Comparison of ENCODE assay signal across 21 mouse cellular contexts in genomic region chr5:8215841-8216240, GRCm38 (mm10).
"Had no signal": no experiment of that assay in that cellular context is flagged by ENCODE, and none has a peak within 500 bp of the region (broad histone marks: within the 10 kb centered on the region; RNA-seq: fewer than 3 reads in every experiment).

No protein-coding gene starts in this region.

- ATAC-seq: liver, postnatal 0 days; lung, postnatal 0 days; midbrain, embryonic 15.5 days had no signal

- H3K27ac ChIP-seq: limb, embryonic 12.5 days; limb, embryonic 15.5 days; liver, embryonic 14.5 days; macrophage; midbrain, embryonic 12.5 days; midbrain, embryonic 15.5 days; neural tube, embryonic 12.5 days; neural tube, embryonic 15.5 days had no signal

- H3K9me3 ChIP-seq: limb, embryonic 12.5 days; limb, embryonic 15.5 days; midbrain, embryonic 12.5 days; midbrain, embryonic 15.5 days; neural tube, embryonic 12.5 days; neural tube, embryonic 15.5 days had no signal

- H3K4me2 ChIP-seq: limb, embryonic 12.5 days; limb, embryonic 15.5 days; liver, embryonic 11.5 days; lung, embryonic 14.5 days; midbrain, embryonic 12.5 days; midbrain, embryonic 15.5 days; neural tube, embryonic 12.5 days; neural tube, embryonic 15.5 days had no signal

- H3K9ac ChIP-seq: limb, embryonic 12.5 days; limb, embryonic 15.5 days; liver, embryonic 14.5 days; liver, postnatal 0 days; lung, embryonic 14.5 days; midbrain, embryonic 12.5 days; midbrain, embryonic 15.5 days; neural tube, embryonic 12.5 days; neural tube, embryonic 15.5 days had no signal

- H3K4me1 ChIP-seq: limb, embryonic 12.5 days; limb, embryonic 15.5 days; midbrain, embryonic 12.5 days; midbrain, embryonic 15.5 days; neural tube, embryonic 12.5 days; neural tube, embryonic 15.5 days had no signal

- H3K36me3 ChIP-seq: limb, embryonic 12.5 days; limb, embryonic 15.5 days; midbrain, embryonic 12.5 days; midbrain, embryonic 15.5 days; neural tube, embryonic 12.5 days; neural tube, embryonic 15.5 days had no signal

- H3K4me3 ChIP-seq: limb, embryonic 12.5 days; limb, embryonic 15.5 days; midbrain, embryonic 12.5 days; midbrain, embryonic 15.5 days; neural tube, embryonic 12.5 days; neural tube, embryonic 15.5 days had no signal

- DNase-seq: kidney, postnatal 14 days; kidney, postnatal 4 days; left cerebral cortex, postnatal 4 days; liver, postnatal 0 days; lung, embryonic 14.5 days; right cerebral cortex, adult 18-20 months; right cerebral cortex, postnatal 14 days; right cerebral cortex, postnatal 4 days; spleen, adult 18-20 months; thymus, adult 18-20 months; thymus, postnatal 36 days had no signal

- H3K27me3 ChIP-seq: limb, embryonic 12.5 days; limb, embryonic 15.5 days; midbrain, embryonic 12.5 days; midbrain, embryonic 15.5 days; neural tube, embryonic 12.5 days; neural tube, embryonic 15.5 days had no signal
